Mouse (Mus musculus) testis, postnatal 14 days (tissue): ENCODE data around the gene Slc7a1.

ENCODE experiments used
- DNase-seq: peaks from one replicate; pipeline ENCODE4 v3.0.0; 2021; ENCODE audit warnings: low spot score

The Slc7a1 gene

DNA sequence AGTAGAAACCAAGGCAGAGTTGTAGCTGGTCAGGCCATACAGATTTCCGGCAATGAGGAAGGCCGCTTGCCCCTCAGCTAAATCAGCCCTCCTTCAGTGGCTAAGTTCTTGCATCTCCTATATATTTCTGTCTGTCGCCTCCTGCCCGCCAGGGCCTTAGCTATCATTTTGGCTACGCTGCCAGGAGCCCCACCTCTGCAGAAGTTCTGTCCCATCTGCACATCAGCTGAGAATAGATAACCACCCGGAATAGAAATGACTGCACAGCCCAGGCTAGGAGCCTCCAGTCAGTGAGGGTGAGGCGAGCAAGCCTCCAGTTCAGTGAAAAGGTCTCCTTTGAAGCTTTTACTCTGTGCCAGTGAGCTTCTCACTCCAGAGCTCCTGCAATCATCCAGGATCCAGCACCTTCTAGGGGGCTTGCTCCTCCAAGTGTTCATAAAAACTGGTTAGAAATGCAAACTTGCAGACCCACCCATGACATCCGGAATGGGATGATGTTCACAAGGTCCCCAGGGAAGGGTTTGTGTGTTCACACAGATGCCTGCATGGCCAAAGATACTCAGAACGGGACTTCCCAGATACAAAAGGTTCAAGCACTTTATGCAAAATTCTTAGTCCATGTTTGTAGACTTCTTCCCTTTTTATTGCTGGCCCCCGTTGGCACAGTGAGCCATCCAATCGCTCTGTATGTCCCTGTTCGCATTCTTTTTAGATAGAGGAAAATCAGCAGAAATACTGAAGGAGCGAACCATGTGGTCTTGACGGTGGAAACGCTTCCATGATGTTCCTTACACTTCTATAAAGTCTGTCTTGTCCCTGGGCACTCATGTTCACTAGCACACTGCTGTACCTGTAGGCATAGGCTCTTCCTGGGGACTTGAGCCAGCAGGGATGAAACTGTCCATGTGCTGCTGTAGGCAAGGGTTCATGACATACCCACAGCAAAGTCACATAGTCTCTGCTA lies 10.4 kb downstream of the Slc7a1 start:
- no peak for DNase-seq

- no peak for DNase-seq
These were observed 11.3 kb downstream of the Slc7a1 start for GRCm38 (mm10) chr5:148388251-148389006.

GRCm38 (mm10) chr5:148387820-148388219 lies 11.9 kb downstream of the Slc7a1 start:
- no peak for DNase-seq

DNA sequence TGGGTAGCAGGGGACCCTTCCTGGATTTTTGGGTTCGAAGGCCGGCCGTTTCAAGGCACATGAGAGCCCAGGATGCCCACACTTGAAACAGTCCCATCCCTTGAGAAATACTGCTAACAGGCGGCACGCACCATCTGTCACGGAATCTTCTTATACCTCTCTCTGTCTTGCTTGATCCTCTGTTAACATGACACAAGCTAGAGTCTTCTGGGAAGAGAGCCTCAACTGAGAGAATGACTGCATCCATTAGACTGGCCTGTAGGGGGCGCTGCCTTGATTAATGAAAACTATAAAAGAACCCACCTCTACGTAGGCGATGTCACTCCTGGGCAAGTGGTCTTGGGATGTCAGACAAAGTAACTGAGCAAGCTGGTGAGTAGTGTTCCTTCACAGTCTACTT lies 13.2 kb downstream of the Slc7a1 start:
- DNase-seq, result no peak

GRCm38 (mm10) chr5:148384501-148385055 lies 15.1 kb downstream of the Slc7a1 start:
- no peak for DNase-seq

DNA sequence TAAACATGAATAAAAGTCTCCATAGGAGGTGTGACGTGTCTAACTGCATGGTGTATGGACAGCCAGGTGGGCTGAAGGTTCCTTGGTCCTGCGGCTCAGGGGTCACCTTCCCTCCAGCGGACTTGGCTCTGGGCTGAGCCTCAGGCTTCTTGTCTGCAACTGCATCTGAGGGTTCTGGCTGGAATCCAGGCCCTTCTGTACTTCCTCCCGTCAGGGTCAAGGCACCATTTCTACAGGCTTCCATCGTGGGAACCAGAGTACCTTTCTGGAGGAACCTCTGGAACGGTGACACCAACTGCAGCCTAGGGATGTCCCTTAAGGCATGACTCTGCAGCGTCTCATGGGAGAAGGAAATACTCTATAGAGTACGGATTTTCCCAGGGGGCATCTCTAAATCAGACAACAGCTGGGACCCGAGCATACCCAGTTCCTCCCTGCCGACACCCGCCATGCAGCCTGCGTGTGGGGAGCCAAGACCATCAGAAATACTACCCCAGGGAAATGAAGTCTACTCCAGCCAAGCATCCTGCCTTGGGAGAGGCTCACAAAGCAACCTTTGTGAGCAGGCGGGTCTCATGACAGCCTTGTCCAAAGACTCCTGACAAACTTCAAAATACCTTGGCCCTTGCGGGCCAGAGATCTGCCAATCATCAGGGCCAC lies 15.7 kb downstream of the Slc7a1 start:
- DNase-seq, result no peak

DNA sequence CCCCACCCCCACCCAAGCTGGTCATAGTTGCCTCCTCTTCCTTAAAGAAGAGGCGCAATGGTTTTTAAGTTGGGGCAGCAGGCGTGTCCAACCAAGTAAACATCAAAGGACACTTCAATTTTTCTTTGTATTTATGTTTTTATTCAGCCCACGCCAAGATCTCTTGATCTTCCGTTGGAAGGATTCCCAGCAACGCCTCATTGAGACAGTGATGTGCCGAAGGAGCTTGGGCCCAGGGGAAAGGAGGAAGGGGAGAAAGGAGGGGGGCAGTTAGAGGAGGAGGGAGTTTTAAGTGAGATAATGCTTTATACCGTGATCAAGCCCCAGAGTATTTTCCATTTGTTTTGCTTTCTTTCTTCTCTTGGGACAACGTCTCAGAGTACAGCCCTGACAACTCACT lies 18.6 kb downstream of the Slc7a1 start:
- DNase-seq, result no peak

GRCm38 (mm10) chr5:148380246-148380504 lies 19.5 kb downstream of the Slc7a1 start:
- DNase-seq, result no peak

DNA sequence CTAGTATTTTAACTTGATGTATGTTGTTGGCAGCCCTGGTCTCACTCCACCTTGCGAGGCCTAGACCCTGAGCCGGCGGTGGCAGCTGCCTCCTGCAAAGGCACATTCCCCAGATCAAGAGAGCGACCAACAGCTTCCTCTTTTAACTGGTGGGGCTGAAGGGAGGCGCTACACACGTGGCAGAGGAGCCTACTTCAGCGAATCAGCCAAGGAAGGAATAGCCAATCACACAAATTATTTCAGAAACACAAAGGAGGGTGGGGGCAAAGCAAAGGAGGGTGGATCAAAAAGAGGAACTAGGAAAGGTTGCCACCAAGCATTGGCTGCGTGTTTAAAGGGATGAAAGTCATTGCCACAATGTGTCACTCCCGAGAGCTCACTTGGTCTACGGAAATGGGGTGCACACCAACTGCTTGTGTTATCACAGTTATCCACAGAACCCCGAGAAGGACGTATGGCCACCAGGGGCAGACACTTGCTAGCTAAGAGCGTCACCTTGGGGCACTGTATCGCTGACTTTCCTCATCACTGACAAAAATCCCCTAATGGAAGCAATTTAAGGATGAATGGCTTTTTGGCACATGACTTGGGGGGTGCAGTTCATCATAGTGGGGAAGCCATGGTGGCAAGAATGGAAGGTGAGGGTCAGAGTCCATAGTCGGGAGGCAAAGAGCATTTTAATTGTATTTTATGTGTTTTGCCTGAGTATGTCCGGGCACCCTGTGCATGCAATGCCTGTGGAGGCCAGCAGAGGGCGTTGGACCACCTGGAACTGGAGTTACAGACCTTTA lies 20.1 kb downstream of the Slc7a1 start:
- no peak for DNase-seq

- DNase-seq, result no peak
These were observed 21.0 kb downstream of the Slc7a1 start for GRCm38 (mm10) chr5:148378707-148379106.

- no peak for DNase-seq
These were observed 21.5 kb downstream of the Slc7a1 start for GRCm38 (mm10) chr5:148378232-148378508.

DNA sequence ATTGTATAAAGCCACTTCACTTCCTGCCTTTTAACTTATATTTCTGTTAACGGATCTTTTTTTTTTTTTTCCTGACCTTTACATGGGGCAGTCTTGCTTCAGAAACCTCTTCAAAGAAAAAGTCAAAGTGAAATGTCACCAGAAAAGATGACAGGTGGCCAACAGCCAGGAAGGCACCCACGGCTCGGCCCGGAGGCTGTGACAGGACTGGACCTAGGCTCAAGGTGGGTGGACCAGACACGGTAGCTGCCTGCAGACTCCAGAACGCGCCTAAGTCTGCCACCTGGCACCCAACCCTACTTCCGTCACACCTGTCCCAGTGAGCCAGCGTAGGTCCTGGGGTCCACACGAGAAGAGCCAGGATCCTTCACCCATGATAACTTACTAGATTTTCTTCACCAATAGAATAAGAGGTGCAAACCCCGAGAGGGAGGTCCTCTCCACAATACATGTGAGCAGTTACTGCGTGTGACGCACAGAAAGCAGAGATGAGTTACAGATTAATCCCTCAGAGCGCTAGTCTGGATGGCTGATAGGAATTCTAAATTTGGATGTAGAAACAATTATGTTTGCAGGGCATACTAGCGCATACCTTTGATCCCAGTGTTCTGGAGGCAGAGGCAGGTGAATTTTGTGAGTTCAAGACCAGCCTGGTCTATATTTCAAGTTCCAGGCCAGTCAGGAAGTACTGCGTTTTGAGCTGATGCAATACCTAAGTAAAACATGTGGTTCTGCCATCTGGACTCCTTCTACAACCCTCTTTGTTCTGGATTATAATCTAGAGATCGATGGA lies 22.1 kb downstream of the Slc7a1 start:
- DNase-seq, result no peak

- DNase-seq, result no peak
These were observed 23.3 kb downstream of the Slc7a1 start for GRCm38 (mm10) chr5:148376358-148376757.

DNA sequence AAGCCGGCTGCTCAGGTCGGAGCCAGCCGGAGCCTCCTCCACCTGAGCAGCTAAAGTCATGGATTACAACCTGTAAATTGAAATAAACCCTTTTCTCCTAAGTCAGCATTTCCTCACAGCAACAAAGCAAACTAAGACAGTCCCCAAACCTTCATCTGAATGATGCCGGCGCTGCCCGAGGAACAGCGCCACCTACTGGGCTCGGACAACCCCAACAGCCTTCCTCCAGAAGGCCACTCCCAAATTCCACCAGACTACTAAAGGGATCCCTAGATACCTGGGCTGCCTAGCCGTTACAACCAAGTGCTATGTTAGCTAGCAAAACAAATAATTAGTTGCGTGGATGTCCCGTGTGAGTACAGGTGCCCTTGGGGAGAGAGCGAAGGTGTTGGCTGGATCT lies 24.2 kb downstream of the Slc7a1 start:
- DNase-seq, result no peak

DNA sequence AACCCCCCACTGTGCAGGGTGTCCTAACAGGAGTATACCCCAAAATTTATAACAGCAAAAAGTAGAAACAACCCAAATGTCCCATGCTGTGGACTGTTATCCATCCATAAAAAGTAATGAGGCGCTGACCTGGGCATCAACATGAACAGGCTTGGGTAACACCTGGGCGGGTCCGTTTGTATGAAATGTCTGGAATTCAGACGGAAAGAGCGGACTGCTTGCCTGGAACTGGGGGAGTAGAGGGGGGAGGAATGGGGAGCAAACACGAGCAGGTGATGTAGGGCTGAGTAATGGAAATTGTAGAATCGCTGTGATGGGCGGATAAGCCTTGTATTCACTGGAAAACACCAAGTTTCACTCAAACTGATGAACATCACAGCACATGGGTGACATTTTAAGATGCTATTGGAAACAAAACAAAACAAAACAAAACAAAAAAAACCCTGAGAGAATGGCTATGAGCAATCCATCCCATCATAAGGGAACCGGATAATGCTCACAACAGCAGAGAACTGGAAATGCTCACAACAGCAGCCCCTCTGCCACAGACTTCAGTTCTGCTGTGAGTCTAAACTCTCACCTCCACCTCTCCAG lies 26.5 kb downstream of the Slc7a1 start:
- DNase-seq, result no peak

DNA sequence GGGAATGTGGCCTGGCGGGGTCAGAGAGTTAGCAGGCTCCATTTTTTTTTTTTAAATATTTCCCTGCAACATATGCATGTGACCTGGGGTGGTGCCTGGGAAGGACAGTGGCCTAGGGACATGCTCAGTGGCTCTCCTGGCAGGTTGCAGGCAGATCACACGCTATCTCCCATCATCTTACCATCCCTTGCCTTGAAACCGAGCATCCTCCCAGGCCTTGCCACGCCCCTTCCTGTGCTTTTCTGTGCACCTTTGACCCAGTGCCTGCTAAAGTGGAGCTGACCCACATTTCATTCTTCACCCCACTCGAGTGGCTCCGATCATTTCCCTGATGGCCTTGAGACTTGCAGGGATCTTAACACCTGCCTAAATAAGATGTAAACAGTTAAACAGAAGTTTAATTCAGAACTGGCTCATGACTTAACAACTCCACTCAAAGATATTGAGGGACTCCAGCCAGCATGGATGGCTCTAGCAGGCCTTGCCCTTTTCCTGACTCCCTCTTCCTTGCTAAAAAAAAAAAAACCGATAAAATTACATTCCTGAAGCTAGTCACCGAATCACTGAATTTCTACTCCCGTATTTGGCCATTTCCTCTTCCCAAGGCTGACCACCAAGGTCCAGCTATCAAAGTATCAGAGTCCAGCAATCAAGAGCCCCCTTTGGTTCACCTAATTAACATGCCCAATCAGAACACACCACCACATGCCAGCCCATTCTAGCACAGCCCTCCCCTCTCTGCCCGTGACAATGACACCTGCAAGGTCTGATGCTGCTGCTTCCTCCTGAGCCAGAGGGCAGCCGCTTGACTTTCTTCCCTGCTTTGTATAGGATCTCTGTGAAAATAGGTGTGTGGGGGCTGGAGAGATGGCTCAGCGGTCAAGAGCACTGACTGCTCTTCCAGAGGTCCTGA lies 27.4 kb downstream of the Slc7a1 start:
- DNase-seq, result no peak

DNA sequence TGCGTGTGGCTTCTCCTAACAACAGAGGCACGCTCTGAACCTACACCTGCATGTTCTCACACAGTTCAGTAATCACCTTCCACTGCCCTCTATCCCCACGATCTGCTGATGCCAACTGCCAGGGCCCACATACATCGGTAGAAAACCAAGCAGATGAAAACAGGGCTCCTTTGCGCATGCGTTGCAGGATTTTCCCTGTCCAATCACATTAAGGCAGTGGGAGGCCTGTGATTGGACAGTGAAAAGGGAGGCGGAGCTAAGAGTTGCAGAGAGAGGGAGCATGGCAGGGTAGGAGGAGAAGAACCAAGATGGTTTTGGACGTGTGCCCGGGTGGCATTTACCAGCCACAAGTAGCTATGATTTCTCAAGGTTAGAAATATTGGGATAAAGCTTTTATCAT lies 28.3 kb downstream of the Slc7a1 start:
- DNase-seq, result peak; percentile 86

GRCm38 (mm10) chr5:148370624-148371023 lies 29.1 kb downstream of the Slc7a1 start:
- peak; percentile 52 for DNase-seq

- no peak for DNase-seq
These were observed 30.5 kb downstream of the Slc7a1 start for GRCm38 (mm10) chr5:148369178-148369577.

DNA sequence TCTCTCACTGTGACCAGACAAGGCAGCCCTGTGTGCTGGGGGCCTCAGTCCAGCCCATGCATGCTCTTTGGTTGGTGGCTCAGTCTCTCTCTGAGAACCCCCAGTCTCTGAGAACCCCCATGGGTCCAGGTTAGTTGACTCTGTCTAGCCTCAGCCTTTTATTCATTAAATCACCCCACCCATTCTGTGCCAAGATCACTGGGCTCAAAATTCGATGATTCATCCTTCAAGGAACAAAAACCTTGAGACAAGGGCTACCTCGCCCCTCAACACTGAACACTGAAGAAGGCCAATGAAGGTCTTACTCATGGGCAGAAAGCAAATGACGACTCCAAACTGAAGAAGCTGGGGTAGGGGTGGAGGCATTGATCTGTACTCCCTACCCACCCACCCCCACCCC lies 31.9 kb downstream of the Slc7a1 start:
- DNase-seq, result no peak
